Mouse (Mus musculus): ENCODE measurements around the gene Ifit1bl2.
"Not testable (repeated sequence)": the region's sequence is repeated elsewhere in the genome, so short reads cannot be mapped to it uniquely, and the experiment has no call there.

Gene Ifit1bl2

GRCm38 (mm10) chr19:34612243-34613001, 28.1 kb downstream of the Ifit1bl2 start:
- not testable (repeated sequence) for DNase-seq (ENCODE audit: extremely low read depth, insufficient read length, low spot score)

- not testable (repeated sequence) for DNase-seq (ENCODE audit: extremely low read depth, insufficient read length, low spot score)
These were observed 30.4 kb downstream of the Ifit1bl2 start for GRCm38 (mm10) chr19:34610118-34610517.

- peak; percentile 28 for DNase-seq (ENCODE audit: extremely low read depth, insufficient read length, low spot score)
These were observed 33.1 kb downstream of the Ifit1bl2 start, which contains the start of gene Ifit3b for GRCm38 (mm10) chr19:34607237-34608051. TSS of gene Ifit3b (plus strand) at chr19:34607970.

- no peak for DNase-seq (ENCODE audit: extremely low read depth, insufficient read length, low spot score)
These were observed 35.1 kb downstream of the Ifit1bl2 start for GRCm38 (mm10) chr19:34605472-34605871.

GRCm38 (mm10) chr19:34601888-34602287, 38.7 kb downstream of the Ifit1bl2 start, which contains the start of gene Ifit1bl1:
TSS of gene Ifit1bl1 (minus strand) at chr19:34601956.
- DNase-seq (ENCODE audit: extremely low read depth, insufficient read length, low spot score) = not testable (repeated sequence)

GRCm38 (mm10) chr19:34599250-34599649, 41.3 kb downstream of the Ifit1bl2 start:
- not testable (repeated sequence) for DNase-seq (ENCODE audit: extremely low read depth, insufficient read length, low spot score)

GRCm38 (mm10) chr19:34598341-34598740, 42.2 kb downstream of the Ifit1bl2 start:
- peak; percentile 26 for DNase-seq (ENCODE audit: extremely low read depth, insufficient read length, low spot score)

GRCm38 (mm10) chr19:34596811-34597210, 43.7 kb downstream of the Ifit1bl2 start:
- DNase-seq (ENCODE audit: extremely low read depth, insufficient read length, low spot score) = no peak

- not testable (repeated sequence) for DNase-seq (ENCODE audit: extremely low read depth, insufficient read length, low spot score)
These were observed 46.0 kb downstream of the Ifit1bl2 start for GRCm38 (mm10) chr19:34594523-34594922.

- DNase-seq (ENCODE audit: extremely low read depth, insufficient read length, low spot score) = no peak
These were observed 47.1 kb downstream of the Ifit1bl2 start for GRCm38 (mm10) chr19:34593456-34593855.

GRCm38 (mm10) chr19:34588959-34589358, 51.6 kb downstream of the Ifit1bl2 start:
- DNase-seq (ENCODE audit: extremely low read depth, insufficient read length, low spot score) = no peak

GRCm38 (mm10) chr19:34587898-34588692, 52.4 kb downstream of the Ifit1bl2 start:
- DNase-seq (ENCODE audit: extremely low read depth, insufficient read length, low spot score) = not testable (repeated sequence)

GRCm38 (mm10) chr19:34585740-34586458, 54.6 kb downstream of the Ifit1bl2 start:
- not testable (repeated sequence) for DNase-seq (ENCODE audit: extremely low read depth, insufficient read length, low spot score)

GRCm38 (mm10) chr19:34583126-34583766, 57.3 kb downstream of the Ifit1bl2 start, which contains the start of gene Ifit3:
TSS of gene Ifit3 (plus strand) at chr19:34583531.
- not testable (repeated sequence) for DNase-seq (ENCODE audit: extremely low read depth, insufficient read length, low spot score)

GRCm38 (mm10) chr19:34582696-34583095, 57.8 kb downstream of the Ifit1bl2 start:
- not testable (repeated sequence) for DNase-seq (ENCODE audit: extremely low read depth, insufficient read length, low spot score)

GRCm38 (mm10) chr19:34577121-34577520, 63.4 kb downstream of the Ifit1bl2 start:
- no peak for DNase-seq (ENCODE audit: extremely low read depth, insufficient read length, low spot score)

- no peak for DNase-seq (ENCODE audit: extremely low read depth, insufficient read length, low spot score)
These were observed 66.9 kb downstream of the Ifit1bl2 start for GRCm38 (mm10) chr19:34573650-34574049.

GRCm38 (mm10) chr19:34571080-34571479, 69.5 kb downstream of the Ifit1bl2 start:
- no peak for DNase-seq (ENCODE audit: extremely low read depth, insufficient read length, low spot score)

GRCm38 (mm10) chr19:34569896-34570476, 70.6 kb downstream of the Ifit1bl2 start:
- DNase-seq (ENCODE audit: extremely low read depth, insufficient read length, low spot score) = no peak
